Mouse (Mus musculus) thymus, postnatal 10 days (tissue): ENCODE measurements around the gene C9orf72.
"Not testable (repeated sequence)": the region's sequence is repeated elsewhere in the genome, so short reads cannot be mapped to it uniquely, and the experiment has no call there.

Experiments
- DNase-seq, 2 experiments: peaks; one replicate each; pipeline ENCODE4 v3.0.0; 2021; ENCODE audit warnings: low spot score in 2 of 2

The C9orf72 gene

GRCm38 (mm10) chr4:35225734-35226495, at the start of gene C9orf72:
Gene C9orf72, minus strand, starts transcription at chr4:35226175.
- peak; percentile 93 for DNase-seq

GRCm38 (mm10) chr4:35259006-35259405, 33.0 kb upstream of the C9orf72 start:
- DNase-seq: no peak

- DNase-seq: no peak
Observed at GRCm38 (mm10) chr4:35244023-35244422, 18.0 kb upstream of the C9orf72 start.

- DNase-seq: no peak
Observed at GRCm38 (mm10) chr4:35241735-35242134, 15.8 kb upstream of the C9orf72 start.

GRCm38 (mm10) chr4:35238696-35239095, 12.7 kb upstream of the C9orf72 start:
- no peak for DNase-seq

- not testable (repeated sequence) for DNase-seq
Observed at GRCm38 (mm10) chr4:35238240-35238639, 12.3 kb upstream of the C9orf72 start.

- no peak for DNase-seq
Observed at GRCm38 (mm10) chr4:35236313-35236712, 10.3 kb upstream of the C9orf72 start.

- DNase-seq: no peak
Observed at GRCm38 (mm10) chr4:35228260-35228659, 2.3 kb upstream of the C9orf72 start.

GRCm38 (mm10) chr4:35226496-35226992, 569 bp upstream of the C9orf72 start:
- no peak for DNase-seq

GRCm38 (mm10) chr4:35225141-35225733, 738 bp downstream of the C9orf72 start:
- no peak for DNase-seq

GRCm38 (mm10) chr4:35224101-35224500, 1.9 kb downstream of the C9orf72 start:
- DNase-seq: no peak

- DNase-seq: no peak
Observed at GRCm38 (mm10) chr4:35223376-35223988, 2.5 kb downstream of the C9orf72 start.

- no peak for DNase-seq
Observed at GRCm38 (mm10) chr4:35221903-35222302, 4.1 kb downstream of the C9orf72 start.

GRCm38 (mm10) chr4:35221131-35221530, 4.8 kb downstream of the C9orf72 start:
- DNase-seq: no peak

- no peak for DNase-seq
Observed at GRCm38 (mm10) chr4:35220108-35220731, 5.8 kb downstream of the C9orf72 start.

- no peak for DNase-seq
Observed at GRCm38 (mm10) chr4:35204659-35205058, 21.3 kb downstream of the C9orf72 start.

- DNase-seq: no peak
Observed at GRCm38 (mm10) chr4:35203724-35204123, 22.3 kb downstream of the C9orf72 start.

- DNase-seq: no peak
Observed at GRCm38 (mm10) chr4:35201700-35202099, 24.3 kb downstream of the C9orf72 start.

GRCm38 (mm10) chr4:35192725-35193124, 33.2 kb downstream of the C9orf72 start:
- DNase-seq: peak in 1 of 2 experiments; percentile 17

GRCm38 (mm10) chr4:35189794-35190193, 36.2 kb downstream of the C9orf72 start:
- no peak for DNase-seq

GRCm38 (mm10) chr4:35187617-35188326, 38.2 kb downstream of the C9orf72 start:
- no peak for DNase-seq
